Mouse (Mus musculus) limb, embryonic 13.5 days (tissue): ENCODE measurements at regions not wholly inside any gene's neighbourhood (a gene's known extent, or its start where the extent isn't known, plus 50 kb on each side); places are given as distances from the start of the nearest gene placed in this dataset.

Experiments
- ATAC-seq: fragments of 200-750 bp; cut with Nextera tagmentation; 2 replicates; pipeline ENCODE4 v1.8.0; 2017; ENCODE audit warnings: low read depth, moderate number of reproducible peaks, moderate TSS enrichment; ENCODE audit not compliant: low FRiP score
- H3K27ac ChIP-seq: fragments of 300-500 bp; sonication (generic); 2 replicates; pipeline ENCODE4 v1.5.1; 2015; ENCODE audit warnings: inconsistent platforms, mild to moderate bottlenecking, moderate library complexity
- H3K27me3 ChIP-seq: fragments of 300-500 bp; sonication (generic); 2 replicates; pipeline ENCODE4 v1.6.1; 2015; ENCODE audit warnings: mild to moderate bottlenecking, inconsistent platforms
- H3K36me3 ChIP-seq: fragments of 300-500 bp; sonication (generic); 2 replicates; pipeline ENCODE4 v1.6.1; 2015; ENCODE audit warnings: inconsistent platforms, mild to moderate bottlenecking, moderate library complexity
- H3K4me1 ChIP-seq: fragments of 300-500 bp; sonication (generic); 2 replicates; pipeline ENCODE4 v1.6.1; 2015; ENCODE audit warnings: inconsistent platforms
- H3K4me2 ChIP-seq: fragments of 300-500 bp; sonication (generic); replicated peaks from 2 replicates; pipeline ENCODE4 v1.6.1; 2015; ENCODE audit warnings: inconsistent platforms, mild to moderate bottlenecking, moderate library complexity
- H3K4me3 ChIP-seq: fragments of 300-500 bp; sonication (generic); 2 replicates; pipeline ENCODE4 v1.5.1; 2015; ENCODE audit warnings: moderate library complexity, mild to moderate bottlenecking, inconsistent platforms
- H3K9ac ChIP-seq: fragments of 300-500 bp; sonication (generic); 2 replicates; pipeline ENCODE4 v1.6.1; 2015; ENCODE audit warnings: mild to moderate bottlenecking, inconsistent platforms
- H3K9me3 ChIP-seq: fragments of 300-500 bp; sonication (generic); 2 replicates; pipeline ENCODE4 v1.6.1; 2016; ENCODE audit warnings: inconsistent platforms
- WGBS: fragments of 180-500 bp; shearing (Covaris S2); methylation state at CpG from one replicate; pipeline ENCODE4 v1.1.7; 2015; 5-methylcytosine and 5-hydroxymethylcytosine counted together

- no peak for ATAC-seq
- WGBS: 25% methylated on average over 4 of the region's 4 CpGs
- Histone ChIP-seq H3K4me1 (peaks cover 31% of the 10 kb centered on the region), H3K4me2 (peak overlapping the region; percentile 16; the same call in 1 of the 2 replicates), H3K9me3 (no peaks in the 10 kb centered on the region), H3K36me3 (no peaks in the 10 kb centered on the region), H3K9ac (no peak overlapping the region), H3K27me3 (no peaks in the 10 kb centered on the region), H3K27ac (no peak overlapping the region), H3K4me3 (no peak overlapping the region)
Measured at GRCm38 (mm10) chr5:107035376-107035775, 71.3 kb downstream of the Cdc7 start.

DNA sequence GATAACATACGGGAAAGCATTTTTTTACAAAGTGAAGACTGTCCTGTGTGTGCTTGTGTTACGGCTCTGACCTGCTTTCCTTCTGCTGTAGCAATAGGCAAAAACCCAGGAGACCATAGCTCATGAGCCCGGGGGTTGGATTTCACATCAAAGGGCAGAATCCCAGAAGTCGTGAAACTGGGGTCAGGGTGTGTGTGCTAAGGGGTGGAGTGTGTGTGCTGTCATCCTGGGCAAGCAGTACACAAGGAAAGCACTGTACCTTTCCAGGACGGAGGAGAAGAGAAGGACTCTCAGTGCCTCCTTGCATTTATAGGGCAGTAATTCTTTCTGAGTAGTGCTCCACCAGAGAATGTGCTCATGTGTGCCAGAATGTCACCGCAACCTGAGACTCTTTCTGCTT is 71.7 kb downstream of the Cdc7 start:
- 27% methylated on average over 6 of the region's 6 CpGs for WGBS
- ATAC-seq: peak; percentile 51; the same call in 1 of the 2 replicates
- H3K36me3 ChIP-seq: no peaks in the 10 kb centered on the region
- no peak overlapping the region for H3K27ac ChIP-seq
- H3K27me3 ChIP-seq: no peaks in the 10 kb centered on the region
- peak overlapping the region; percentile 16; the same call in 1 of the 2 replicates for H3K4me2 ChIP-seq
- H3K4me3 ChIP-seq: no peak overlapping the region
- peaks cover 27% of the 10 kb centered on the region for H3K4me1 ChIP-seq
- no peak overlapping the region for H3K9ac ChIP-seq
- H3K9me3 ChIP-seq: no peaks in the 10 kb centered on the region

DNA sequence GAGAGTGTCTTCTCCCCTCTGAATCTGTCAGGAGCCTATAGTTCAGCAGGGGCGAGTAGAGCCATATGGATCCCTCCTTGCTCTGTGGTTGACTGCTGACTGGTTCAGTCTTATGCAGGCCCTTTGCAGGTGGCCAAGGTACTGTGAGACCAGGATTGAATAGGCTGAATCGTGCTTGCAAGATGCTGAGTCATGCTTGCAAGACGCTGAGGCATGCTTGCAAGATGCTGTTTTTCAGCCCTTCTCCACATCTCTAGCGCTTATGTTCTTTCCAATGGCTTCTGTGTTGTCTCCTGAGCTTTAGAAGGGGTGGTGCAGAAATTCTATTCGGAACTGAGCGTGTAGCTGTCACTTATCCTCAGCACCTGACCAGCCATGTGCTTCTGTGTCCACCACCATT is 72.4 kb downstream of the Cdc7 start:
- WGBS: 78% methylated on average over 6 of the region's 6 CpGs
- ATAC-seq: no peak

GRCm38 (mm10) chr5:107037087-107037486 is 73.0 kb downstream of the Cdc7 start:
- H3K9me3 ChIP-seq: no peaks in the 10 kb centered on the region
- no peak overlapping the region for H3K27ac ChIP-seq
- H3K27me3 ChIP-seq: no peaks in the 10 kb centered on the region
- H3K4me2 ChIP-seq: no peak overlapping the region
- 67% methylated on average over 6 of the region's 6 CpGs for WGBS
- H3K36me3 ChIP-seq: no peaks in the 10 kb centered on the region
- H3K4me1 ChIP-seq: peaks cover 27% of the 10 kb centered on the region
- no peak overlapping the region for H3K4me3 ChIP-seq
- no peak for ATAC-seq
- H3K9ac ChIP-seq: no peak overlapping the region

More for the DNA sequence above, 72.4 kb downstream of the Cdc7 start:
- Histone ChIP-seq H3K27ac (0 out of 2 replicates have a peak overlapping the region, but pooled peaks have one; percentile 44), H3K36me3 (no peaks in the 10 kb centered on the region), H3K4me2 (no peak overlapping the region), H3K4me3 (no peak overlapping the region), H3K9me3 (no peaks in the 10 kb centered on the region), H3K4me1 (peaks cover 27% of the 10 kb centered on the region), H3K9ac (no peak overlapping the region), H3K27me3 (no peaks in the 10 kb centered on the region)

GRCm38 (mm10) chr5:107039340-107039739 is 75.2 kb downstream of the Cdc7 start:
- H3K4me1 ChIP-seq: peaks cover 27% of the 10 kb centered on the region
- H3K9ac ChIP-seq: no peak overlapping the region
- no peak overlapping the region for H3K27ac ChIP-seq
- H3K36me3 ChIP-seq: no peaks in the 10 kb centered on the region
- H3K4me3 ChIP-seq: no peak overlapping the region
- H3K4me2 ChIP-seq: no peak overlapping the region
- WGBS: 97% methylated on average over 8 of the region's 8 CpGs
- no peak for ATAC-seq
- H3K9me3 ChIP-seq: no peaks in the 10 kb centered on the region
- no peaks in the 10 kb centered on the region for H3K27me3 ChIP-seq

DNA sequence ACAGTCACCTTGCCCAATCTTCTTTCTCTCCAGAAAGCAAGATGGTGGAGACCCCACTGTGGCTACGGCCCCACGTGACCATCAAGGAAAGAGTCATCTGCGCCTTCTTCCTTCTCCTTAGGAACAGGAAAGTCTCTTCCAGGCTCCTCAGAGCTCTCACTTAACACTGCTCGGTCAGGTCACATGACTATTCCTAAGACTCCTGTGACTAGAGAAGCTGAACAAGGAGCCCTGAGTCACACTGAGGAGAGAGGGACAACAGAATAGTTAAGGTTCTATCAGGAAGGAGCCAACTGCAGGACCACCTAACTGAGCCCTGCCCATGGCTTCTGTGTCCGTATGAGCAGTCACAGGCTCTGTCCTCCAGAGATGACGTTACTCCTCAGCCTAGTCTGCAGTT is 75.8 kb downstream of the Cdc7 start:
- peaks cover 27% of the 10 kb centered on the region for H3K4me1 ChIP-seq
- no peak overlapping the region for H3K4me2 ChIP-seq
- H3K27me3 ChIP-seq: no peaks in the 10 kb centered on the region
- H3K9me3 ChIP-seq: no peaks in the 10 kb centered on the region
- ATAC-seq: no peak
- 88% methylated on average over 6 of the region's 6 CpGs for WGBS
- H3K4me3 ChIP-seq: no peak overlapping the region
- no peak overlapping the region for H3K27ac ChIP-seq
- H3K36me3 ChIP-seq: no peaks in the 10 kb centered on the region
- H3K9ac ChIP-seq: no peak overlapping the region

GRCm38 (mm10) chr5:107040489-107040888 is 76.4 kb downstream of the Cdc7 start:
- H3K4me3 ChIP-seq: no peak overlapping the region
- WGBS: 88% methylated on average over 10 of the region's 10 CpGs
- no peaks in the 10 kb centered on the region for H3K9me3 ChIP-seq
- H3K36me3 ChIP-seq: no peaks in the 10 kb centered on the region
- no peak overlapping the region for H3K9ac ChIP-seq
- H3K27me3 ChIP-seq: no peaks in the 10 kb centered on the region
- peaks cover 22% of the 10 kb centered on the region for H3K4me1 ChIP-seq
- no peak overlapping the region for H3K4me2 ChIP-seq
- no peak overlapping the region for H3K27ac ChIP-seq
- ATAC-seq: no peak

DNA sequence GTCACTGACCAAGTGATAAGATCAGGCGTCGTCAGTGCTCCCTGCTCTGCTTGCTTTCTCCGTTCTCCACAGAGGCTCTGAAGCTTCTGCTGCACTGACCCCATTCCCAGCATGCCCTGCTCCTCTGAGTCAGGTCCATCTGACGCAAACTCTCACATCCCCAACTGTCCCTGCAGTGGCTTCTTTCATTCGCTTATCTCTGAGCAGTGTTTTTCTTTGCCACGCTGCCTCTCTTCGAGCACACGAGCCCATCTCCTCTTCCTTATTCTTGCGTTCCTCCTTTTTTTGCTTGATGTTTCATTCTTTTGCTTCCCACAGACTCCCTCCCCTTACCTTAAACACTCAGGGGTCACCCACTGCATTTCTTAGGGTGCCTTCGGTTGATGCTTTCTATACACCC is 81.0 kb downstream of the Cdc7 start:
- 0 out of 2 replicates have a peak, but pooled peaks cover 7% of the 10 kb centered on the region for H3K4me1 ChIP-seq
- WGBS: 82% methylated on average over 10 of the region's 10 CpGs
- no peak for ATAC-seq

GRCm38 (mm10) chr5:107046501-107046931 is 82.4 kb downstream of the Cdc7 start:
- no peak overlapping the region for H3K9ac ChIP-seq
- H3K36me3 ChIP-seq: no peaks in the 10 kb centered on the region
- peaks cover 10% of the 10 kb centered on the region; the same call in 1 of the 2 replicates for H3K4me1 ChIP-seq
- 14% methylated on average over 4 of the region's 4 CpGs for WGBS
- ATAC-seq: no peak
- H3K4me3 ChIP-seq: no peak overlapping the region
- no peaks in the 10 kb centered on the region for H3K9me3 ChIP-seq
- no peak overlapping the region for H3K4me2 ChIP-seq
- H3K27ac ChIP-seq: no peak overlapping the region
- H3K27me3 ChIP-seq: no peaks in the 10 kb centered on the region

More for the DNA sequence above, 81.0 kb downstream of the Cdc7 start:
- Histone ChIP-seq H3K27ac (no peak overlapping the region), H3K9me3 (no peaks in the 10 kb centered on the region), H3K4me3 (no peak overlapping the region), H3K36me3 (no peaks in the 10 kb centered on the region), H3K27me3 (no peaks in the 10 kb centered on the region), H3K9ac (no peak overlapping the region), H3K4me2 (no peak overlapping the region)

GRCm38 (mm10) chr5:107048607-107049006 is 84.5 kb downstream of the Cdc7 start:
- no peaks in the 10 kb centered on the region for H3K27me3 ChIP-seq
- no peak for ATAC-seq
- no peak overlapping the region for H3K9ac ChIP-seq
- H3K9me3 ChIP-seq: no peaks in the 10 kb centered on the region
- no peaks in the 10 kb centered on the region for H3K36me3 ChIP-seq
- 65% methylated on average over 5 of the region's 5 CpGs for WGBS
- H3K4me3 ChIP-seq: no peak overlapping the region
- H3K4me1 ChIP-seq: peaks cover 15% of the 10 kb centered on the region
- H3K4me2 ChIP-seq: no peak overlapping the region
- no peak overlapping the region for H3K27ac ChIP-seq

GRCm38 (mm10) chr5:107050076-107050475 is 86.0 kb downstream of the Cdc7 start:
- Histone ChIP-seq H3K9ac (no peak overlapping the region), H3K4me1 (peaks cover 15% of the 10 kb centered on the region), H3K36me3 (no peaks in the 10 kb centered on the region), H3K9me3 (no peaks in the 10 kb centered on the region), H3K27ac (no peak overlapping the region), H3K4me3 (no peak overlapping the region), H3K27me3 (no peaks in the 10 kb centered on the region), H3K4me2 (no peak overlapping the region)
- ATAC-seq: no peak
- WGBS: 48% methylated on average over 3 of the region's 3 CpGs

DNA sequence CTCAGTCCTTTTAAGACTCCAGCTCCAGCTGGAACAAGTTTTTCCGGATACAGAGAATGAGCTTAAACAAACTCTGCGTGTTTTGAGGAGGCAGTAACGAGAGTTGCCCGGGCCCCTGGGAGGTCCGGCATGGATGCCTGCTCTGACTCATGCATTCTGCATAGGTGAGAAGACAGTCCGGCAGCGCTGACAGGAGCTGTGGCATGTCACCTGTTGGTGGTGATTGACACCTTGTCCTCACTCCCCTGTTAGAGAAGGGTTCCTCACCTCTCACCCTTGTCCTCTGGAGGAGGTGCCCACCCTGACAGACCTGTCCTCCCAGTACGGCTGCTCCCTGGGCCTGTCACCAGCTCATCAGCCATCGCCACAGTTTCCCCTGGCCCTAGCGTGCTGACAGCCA is 87.7 kb downstream of the Cdc7 start:
- Histone ChIP-seq H3K9ac (no peak overlapping the region), H3K4me1 (peaks cover 12% of the 10 kb centered on the region), H3K27me3 (no peaks in the 10 kb centered on the region), H3K4me2 (no peak overlapping the region), H3K27ac (no peak overlapping the region), H3K4me3 (no peak overlapping the region), H3K9me3 (no peaks in the 10 kb centered on the region), H3K36me3 (no peaks in the 10 kb centered on the region)
- 58% methylated on average over 10 of the region's 10 CpGs for WGBS
- no peak for ATAC-seq

DNA sequence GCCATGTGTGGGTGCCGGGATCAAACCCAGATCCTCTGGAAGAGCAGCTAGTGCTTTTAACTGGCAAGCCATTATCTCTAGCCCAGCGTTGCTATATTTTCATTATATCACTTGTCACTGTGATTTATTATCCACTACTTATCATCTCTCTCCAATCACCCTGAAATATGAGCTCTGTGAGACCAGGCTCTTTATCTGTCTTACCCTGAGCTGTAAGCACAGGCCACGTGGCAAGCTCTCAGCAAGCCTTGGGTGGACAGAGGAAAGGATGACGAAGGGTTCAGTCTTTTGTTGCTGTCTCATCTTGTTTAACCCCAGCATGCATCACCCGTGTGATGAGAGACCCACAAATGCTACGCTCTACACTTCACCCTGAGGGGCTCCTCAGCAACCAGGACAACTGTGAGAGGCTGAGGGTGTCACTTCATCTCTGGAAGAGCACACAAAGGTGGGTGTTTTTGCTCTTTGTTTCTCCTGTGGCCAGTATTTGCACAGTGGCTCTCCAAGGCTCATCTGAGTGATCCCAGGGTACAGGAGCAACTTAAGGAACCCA is 90.9 kb downstream of the Cdc7 start:
- Histone ChIP-seq H3K27me3 (no peaks in the 10 kb centered on the region), H3K4me1 (peaks cover 12% of the 10 kb centered on the region), H3K9me3 (no peaks in the 10 kb centered on the region), H3K4me2 (no peak overlapping the region), H3K27ac (no peak overlapping the region), H3K9ac (no peak overlapping the region), H3K4me3 (no peak overlapping the region), H3K36me3 (no peaks in the 10 kb centered on the region)
- WGBS: 64% methylated on average over 6 of the region's 6 CpGs
- no peak for ATAC-seq
